23 mouse cellular contexts compared by ENCODE assay signal in the genomic region with DNA sequence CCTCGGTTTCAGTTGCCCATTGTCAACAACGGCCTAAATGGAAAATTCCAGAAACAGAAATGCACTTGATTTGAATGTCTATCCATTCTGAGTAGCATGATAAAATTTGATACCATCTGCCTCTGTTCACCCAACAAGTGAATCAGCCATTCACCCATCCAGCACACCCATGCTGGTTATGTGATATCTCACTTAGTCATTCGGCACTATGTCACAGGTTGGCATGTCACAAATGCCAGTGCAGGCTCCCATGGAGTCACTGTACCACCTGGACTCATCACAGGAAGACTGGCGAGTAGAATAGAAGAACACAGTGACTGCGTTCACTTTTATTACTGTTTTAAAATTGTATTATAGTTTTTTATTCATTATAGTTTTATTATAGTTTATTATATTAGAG. TPM values are rescaled to one million over a fixed set of nuclear protein-coding genes. Genes with fewer than 3 reads are reported as not detected.
DNase-seq lines count a peak whose midpoint lies in the region; ATAC-seq lines count a peak whose summit lies in the region.
"Had no signal": no experiment of that assay in that cellular context is flagged by ENCODE, and none has a peak within 500 bp of the region (broad histone marks: within the 10 kb centered on the region; RNA-seq: fewer than 3 reads in every experiment).

No protein-coding gene starts in this region.

- no peak for DNase-seq in frontal cortex, postnatal 10 days (ENCODE audit: low spot score in 2 of 2)
- peak; percentile 13 to 58 for DNase-seq in layer of hippocampus, adult 18-20 months (ENCODE audit: low spot score in 2 of 2)
- no peak for DNase-seq in layer of hippocampus, postnatal 25 days (ENCODE audit: extremely low spot score in 1 of 2, low spot score in 1 of 2)
- peak; percentile 56 for DNase-seq in layer of hippocampus, adult 9-11 months
- no peak for DNase-seq in layer of hippocampus, postnatal 14 days (ENCODE audit: low spot score in 2 of 2)
- DNase-seq: adrenal gland, adult 8-10 months; adrenal gland, postnatal 14 days; adrenal gland, postnatal 36 days; B cell, adult 2 months; cerebellum, adult 11 months; cerebellum, adult 18-20 months; cerebellum, adult 8-10 months; cerebellum, adult 9-11 months; cerebellum, postnatal 14 days; cerebellum, postnatal 36 days; embryo, embryonic 11 days had no signal

- peak; percentile 54 for ATAC-seq in frontal cortex, adult (ENCODE audit: low TSS enrichment)
- ATAC-seq: activated CD4-positive, CD25-positive, alpha-beta regulatory T cell, adult 4 months; CD4-positive, CD25-positive, alpha-beta regulatory T cell, adult 4 months; forebrain, embryonic 14.5 days; forebrain, embryonic 16.5 days; Patski had no signal

RNA-seq across cellular contexts. Expression of a gene that starts 18.3 kb away (rescaled TPM):
- 100 to 1,000 TPM; 317 to 335 TPM for total RNA-seq in layer of hippocampus, adult 18-20 months (2021)
- 100 to 1,000 TPM; 275 to 298 TPM for total RNA-seq in layer of hippocampus, postnatal 25 days (2021)
- total RNA-seq in layer of hippocampus, postnatal 14 days (2021): 100 to 1,000 TPM; 177 to 230 TPM
- total RNA-seq: common myeloid progenitor, adult 5-6 weeks had no signal

Comparison
In these comparisons a context has a peak if more than half of its experiments do, and no peak if none do; other contexts are left out.
1. DNase-seq: peak in layer of hippocampus, adult 18-20 months (2 of 2) and layer of hippocampus, adult 9-11 months (single experiment); none in frontal cortex, postnatal 10 days (0 of 2), layer of hippocampus, postnatal 25 days (0 of 2) and layer of hippocampus, postnatal 14 days (0 of 2).